Mouse (Mus musculus): ENCODE results near the gene Hoxb8. TPM values are rescaled to one million over a fixed set of nuclear protein-coding genes. Genes with fewer than 3 reads are reported as not detected.

Hoxb8 gene
- polyA plus RNA-seq, 1 experiment: not detected

- no peak overlapping the region for H3K4me3 ChIP-seq (replicated peaks)
- H3K27me3 ChIP-seq (replicated peaks): peaks cover 97% of the 10 kb centered on the region
- no peak for TF ChIP-seq GATA1 (IDR thresholded peaks at IDR 0.05; ENCODE audit: borderline replicate concordance, low read length)
- TF ChIP-seq FLI1 (IDR thresholded peaks at IDR 0.05; ENCODE audit: low read length): no peak
These were observed 4.3 kb upstream of the Hoxb8 start for GRCm38 (mm10) chr11:96277151-96278044.

GRCm38 (mm10) chr11:96278324-96278723 is 3.4 kb upstream of the Hoxb8 start:
- Histone ChIP-seq H3K9me3 (no peaks in the 10 kb centered on the region), H3K36me3 (replicated peaks; ENCODE audit: low read length) (no peaks in the 10 kb centered on the region), H3K4me1 (peaks cover 14% of the 10 kb centered on the region), H3K4me3 (replicated peaks) (no peak overlapping the region), H3K27me3 (replicated peaks) (peaks cover 97% of the 10 kb centered on the region)
- TF ChIP-seq GATA1 (IDR thresholded peaks at IDR 0.05; ENCODE audit: borderline replicate concordance, low read length): no peak
- no peak for TF ChIP-seq FLI1 (IDR thresholded peaks at IDR 0.05; ENCODE audit: low read length)

More at GRCm38 (mm10) chr11:96277151-96278044, 4.3 kb upstream of the Hoxb8 start:
- no peaks in the 10 kb centered on the region for H3K36me3 ChIP-seq (replicated peaks; ENCODE audit: low read length)
- H3K4me1 ChIP-seq: peaks cover 9% of the 10 kb centered on the region
- H3K9me3 ChIP-seq: no peaks in the 10 kb centered on the region

- Histone ChIP-seq H3K27me3 (replicated peaks) (peaks cover 97% of the 10 kb centered on the region), H3K9me3 (no peaks in the 10 kb centered on the region), H3K36me3 (replicated peaks; ENCODE audit: low read length) (no peaks in the 10 kb centered on the region), H3K4me1 (peaks cover 14% of the 10 kb centered on the region), H3K4me3 (replicated peaks) (no peak overlapping the region)
- TF ChIP-seq FLI1 (IDR thresholded peaks at IDR 0.05; ENCODE audit: low read length) (no peak), GATA1 (IDR thresholded peaks at IDR 0.05; ENCODE audit: borderline replicate concordance, low read length) (no peak)
These were observed 2.9 kb upstream of the Hoxb8 start for GRCm38 (mm10) chr11:96278773-96279172.

GRCm38 (mm10) chr11:96279421-96280233 is 2.1 kb upstream of the Hoxb8 start:
- Histone ChIP-seq H3K4me1 (peaks cover 22% of the 10 kb centered on the region), H3K4me3 (replicated peaks) (no peak overlapping the region), H3K36me3 (replicated peaks; ENCODE audit: low read length) (no peaks in the 10 kb centered on the region), H3K27me3 (replicated peaks) (peaks cover 97% of the 10 kb centered on the region), H3K9me3 (no peaks in the 10 kb centered on the region)
- TF ChIP-seq GATA1 (IDR thresholded peaks at IDR 0.05; ENCODE audit: borderline replicate concordance, low read length) (no peak), FLI1 (IDR thresholded peaks at IDR 0.05; ENCODE audit: low read length) (no peak)

- Histone ChIP-seq H3K4me1 (peaks cover 30% of the 10 kb centered on the region), H3K9me3 (no peaks in the 10 kb centered on the region), H3K27me3 (replicated peaks) (peaks cover 97% of the 10 kb centered on the region), H3K4me3 (replicated peaks) (no peak overlapping the region), H3K36me3 (replicated peaks; ENCODE audit: low read length) (no peaks in the 10 kb centered on the region)
- TF ChIP-seq FLI1 (IDR thresholded peaks at IDR 0.05; ENCODE audit: low read length): no peak
- no peak for TF ChIP-seq GATA1 (IDR thresholded peaks at IDR 0.05; ENCODE audit: borderline replicate concordance, low read length)
These were observed 1.0 kb upstream of the Hoxb8 start for GRCm38 (mm10) chr11:96280399-96281378.

GRCm38 (mm10) chr11:96281396-96281795 is 309 bp upstream of the Hoxb8 start:
- Histone ChIP-seq H3K9me3 (no peaks in the 10 kb centered on the region), H3K4me3 (replicated peaks) (no peak overlapping the region), H3K4me1 (peaks cover 37% of the 10 kb centered on the region), H3K27me3 (replicated peaks) (peaks cover 97% of the 10 kb centered on the region), H3K36me3 (replicated peaks; ENCODE audit: low read length) (no peaks in the 10 kb centered on the region)
- TF ChIP-seq GATA1 (IDR thresholded peaks at IDR 0.05; ENCODE audit: borderline replicate concordance, low read length): no peak
- no peak for TF ChIP-seq FLI1 (IDR thresholded peaks at IDR 0.05; ENCODE audit: low read length)

GRCm38 (mm10) chr11:96282795-96283430 is 1.2 kb downstream of the Hoxb8 start:
- Histone ChIP-seq H3K36me3 (replicated peaks; ENCODE audit: low read length) (no peaks in the 10 kb centered on the region), H3K4me3 (replicated peaks) (peak overlapping the region; percentile 50), H3K4me1 (peaks cover 39% of the 10 kb centered on the region), H3K27me3 (replicated peaks) (peaks cover 97% of the 10 kb centered on the region), H3K9me3 (no peaks in the 10 kb centered on the region)
- TF ChIP-seq GATA1 (IDR thresholded peaks at IDR 0.05; ENCODE audit: borderline replicate concordance, low read length): no peak
- TF ChIP-seq FLI1 (IDR thresholded peaks at IDR 0.05; ENCODE audit: low read length): no peak

GRCm38 (mm10) chr11:96284041-96284749 is 2.5 kb downstream of the Hoxb8 start:
- H3K4me1 ChIP-seq: peaks cover 39% of the 10 kb centered on the region
- no peaks in the 10 kb centered on the region for H3K9me3 ChIP-seq
- no peaks in the 10 kb centered on the region for H3K36me3 ChIP-seq (replicated peaks; ENCODE audit: low read length)
- peaks cover 97% of the 10 kb centered on the region for H3K27me3 ChIP-seq (replicated peaks)
- peak overlapping the region; percentile 82 for H3K4me3 ChIP-seq (replicated peaks)
- TF ChIP-seq GATA1 (IDR thresholded peaks at IDR 0.05; ENCODE audit: borderline replicate concordance, low read length) (no peak), FLI1 (IDR thresholded peaks at IDR 0.05; ENCODE audit: low read length) (no peak)
